Mouse (Mus musculus) hindbrain, embryonic 15.5 days (tissue): ENCODE measurements around the gene Cdc14b. TPM values are rescaled to one million over a fixed set of nuclear protein-coding genes. Genes with fewer than 3 reads are reported as not detected.

Experiments used
- ATAC-seq: fragments of 200-750 bp; cut with Nextera tagmentation; 2 replicates; pipeline ENCODE4 v1.8.0; 2017; ENCODE audit warnings: low read depth, moderate number of reproducible peaks, moderate TSS enrichment; ENCODE audit not compliant: low FRiP score
- H3K27ac ChIP-seq: fragments of 300-500 bp; sonication (generic); replicated peaks from 2 replicates; pipeline ENCODE4 v1.5.1; 2015; ENCODE audit warnings: mild to moderate bottlenecking, inconsistent platforms
- H3K27me3 ChIP-seq: fragments of 300-500 bp; sonication (generic); 2 replicates; pipeline ENCODE4 v1.6.1; 2015; ENCODE audit warnings: control low read depth, inconsistent platforms
- H3K36me3 ChIP-seq: fragments of 300-500 bp; sonication (generic); 2 replicates; pipeline ENCODE4 v1.6.1; 2015; ENCODE audit warnings: control low read depth, inconsistent platforms
- H3K4me1 ChIP-seq: fragments of 300-500 bp; sonication (generic); replicated peaks from 2 replicates; pipeline ENCODE4 v1.6.1; 2015; ENCODE audit warnings: control low read depth, inconsistent platforms
- H3K4me2 ChIP-seq: fragments of 300-500 bp; sonication (generic); 2 replicates; pipeline ENCODE4 v1.6.1; 2015; ENCODE audit warnings: moderate library complexity, mild to moderate bottlenecking, inconsistent platforms
- H3K4me3 ChIP-seq: fragments of 300-500 bp; sonication (generic); 2 replicates; pipeline ENCODE4 v1.5.1; 2015; ENCODE audit warnings: mild to moderate bottlenecking, inconsistent platforms
- H3K9ac ChIP-seq: fragments of 300-500 bp; sonication (generic); 2 replicates; pipeline ENCODE4 v1.6.1; 2015; ENCODE audit warnings: inconsistent platforms
- H3K9me3 ChIP-seq: fragments of 300-500 bp; sonication (generic); 2 replicates; pipeline ENCODE4 v1.6.1; 2016; ENCODE audit warnings: control low read depth, inconsistent platforms
- WGBS: fragments of 180-500 bp; shearing (Covaris S2); methylation state at CpG from one replicate; pipeline ENCODE4 v1.1.7; 2015; 5-methylcytosine and 5-hydroxymethylcytosine counted together
- polyA plus RNA-seq: library from polyadenylated mRNA; unstranded; fragments of >200 nt; fragmentation: Nextera tagmentation; extraction: Ambion mirVana; gene quantifications from 2 replicates; pipeline ENCODE4 v1.2.1, GENCODE M21; 2015

The Cdc14b gene
- polyA plus RNA-seq, 1 experiment from 2014 or later: 3.3 TPM

DNA sequence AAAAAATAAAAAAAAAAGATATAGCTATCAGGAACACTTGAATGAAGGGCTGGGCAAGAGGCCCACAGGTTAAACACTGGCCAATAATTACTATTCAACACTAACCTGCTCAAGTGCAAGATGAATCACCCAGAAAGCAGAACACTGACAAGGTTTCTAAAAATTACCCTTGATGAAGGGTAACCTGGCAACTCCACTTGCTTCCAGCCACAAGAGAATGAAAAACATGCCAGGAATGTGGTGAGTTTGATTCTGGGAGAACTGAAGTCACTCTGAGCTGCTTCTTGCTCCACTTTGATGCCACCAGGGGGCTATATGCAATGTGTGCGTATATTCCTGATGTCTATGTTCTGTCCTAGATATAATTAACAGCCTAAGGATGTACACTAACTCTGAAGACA lies 119.9 kb downstream of the Cdc14b start:
- no peak overlapping the region for H3K27ac ChIP-seq
- H3K4me1 ChIP-seq: peaks cover 16% of the 10 kb centered on the region
- no peak overlapping the region for H3K4me2 ChIP-seq
- H3K9me3 ChIP-seq: no peaks in the 10 kb centered on the region
- H3K36me3 ChIP-seq: no peaks in the 10 kb centered on the region
- 7% methylated on average over 1 of the region's 1 CpGs for WGBS
- H3K4me3 ChIP-seq: no peak overlapping the region
- no peak overlapping the region for H3K9ac ChIP-seq
- no peak for ATAC-seq
- 0 out of 2 replicates have a peak, but pooled peaks cover 3% of the 10 kb centered on the region for H3K27me3 ChIP-seq

DNA sequence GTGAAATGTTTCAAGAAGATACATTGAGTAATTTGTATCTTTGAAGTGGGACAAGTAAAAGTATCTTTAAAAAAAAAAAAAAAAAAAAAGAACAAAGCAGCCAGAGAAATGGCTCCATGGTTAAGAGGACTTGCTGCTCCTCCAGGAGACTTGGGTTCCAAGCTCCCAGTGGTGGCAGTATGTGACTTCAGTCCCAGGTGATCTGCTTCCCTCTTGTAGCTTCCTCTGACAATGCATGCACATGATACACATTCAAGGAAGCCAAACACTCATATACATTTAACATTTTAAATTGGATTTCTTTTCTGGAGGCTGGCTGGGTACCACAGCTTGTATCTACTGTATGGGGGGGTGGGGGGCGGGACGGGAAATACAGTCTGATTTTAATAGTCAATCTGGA lies 120.4 kb downstream of the Cdc14b start:
- Histone ChIP-seq H3K4me2 (no peak overlapping the region), H3K9me3 (no peaks in the 10 kb centered on the region), H3K4me3 (no peak overlapping the region), H3K36me3 (no peaks in the 10 kb centered on the region), H3K4me1 (peaks cover 16% of the 10 kb centered on the region), H3K27me3 (0 out of 2 replicates have a peak, but pooled peaks cover 3% of the 10 kb centered on the region), H3K9ac (no peak overlapping the region), H3K27ac (no peak overlapping the region)
- WGBS: 54% methylated on average over 2 of the region's 2 CpGs
- ATAC-seq: no peak

DNA sequence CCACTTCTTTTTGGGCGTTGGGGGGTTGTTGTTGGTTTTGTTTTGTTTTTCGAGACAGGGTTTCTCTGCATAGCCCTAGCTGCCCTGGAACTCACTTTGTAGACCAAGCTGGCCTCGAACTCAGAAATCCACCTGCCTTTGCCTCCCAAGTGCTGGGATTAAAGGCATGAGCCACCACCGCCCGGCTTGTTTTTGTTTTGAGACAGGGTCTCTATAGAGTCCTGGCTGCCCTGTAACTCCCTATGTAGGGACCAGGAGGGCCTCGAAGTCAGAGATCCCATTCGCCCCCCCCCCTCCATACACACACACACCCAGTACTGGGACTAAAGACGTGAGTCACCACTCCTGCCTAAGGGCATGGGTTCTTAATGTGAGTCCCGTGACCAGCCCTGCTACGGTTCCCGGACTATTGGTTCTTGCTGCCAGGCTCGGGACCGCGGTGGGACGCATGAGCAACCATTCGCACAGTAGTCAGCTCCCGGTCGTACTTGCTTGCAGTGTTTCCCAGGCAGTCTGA lies 121.3 kb downstream of the Cdc14b start:
- Histone ChIP-seq H3K4me3 (peak overlapping the region; percentile 74), H3K9ac (peak overlapping the region; percentile 12), H3K9me3 (no peaks in the 10 kb centered on the region), H3K4me2 (peak overlapping the region; percentile 89), H3K27ac (no peak overlapping the region), H3K4me1 (peaks cover 16% of the 10 kb centered on the region), H3K27me3 (no peaks in the 10 kb centered on the region), H3K36me3 (no peaks in the 10 kb centered on the region)
- WGBS: under 1% methylated on average over 18 of the region's 18 CpGs
- ATAC-seq: peak; percentile 29; the same call in 1 of the 2 replicates

DNA sequence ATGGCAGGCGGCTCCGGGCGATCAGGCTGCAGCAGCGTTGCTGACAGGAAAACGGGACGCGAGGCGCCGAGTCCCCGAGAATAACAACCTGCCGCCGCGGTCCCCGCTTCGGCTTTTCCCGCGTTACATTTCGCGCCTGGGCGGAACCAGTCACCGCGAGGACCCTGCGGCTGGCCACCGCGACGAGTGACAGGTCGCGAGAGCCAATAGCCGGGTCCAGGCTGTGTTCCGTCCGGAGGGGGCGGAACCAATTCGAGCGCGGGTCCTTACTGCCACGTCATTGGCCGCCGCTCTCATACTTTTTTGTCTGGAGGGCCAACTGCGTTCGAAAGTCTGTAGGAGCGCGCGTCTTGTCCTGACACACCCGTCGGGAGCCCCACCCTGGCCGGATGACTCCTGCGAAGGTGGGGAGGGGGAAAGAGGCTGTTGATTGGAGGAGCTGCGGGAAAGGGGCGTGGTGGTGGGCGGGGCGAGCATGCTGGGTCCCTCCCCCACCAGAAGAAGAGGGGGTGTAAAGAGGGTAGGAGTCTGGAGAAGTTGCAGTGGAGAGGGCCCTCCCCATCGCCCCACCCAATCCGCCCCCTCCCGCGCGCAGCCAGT lies 121.9 kb downstream of the Cdc14b start, which contains the start of gene Zfp367:
Gene Zfp367, minus strand, starts transcription at position 120 of the 600 bp plus-strand sequence.
- ATAC-seq: peak; percentile 98
- Histone ChIP-seq H3K4me3 (peak within 1 kb of the TSS; percentile 74), H3K36me3 (no peaks in the 10 kb centered on the region), H3K27ac (peak within 1 kb of the TSS; percentile 65), H3K9me3 (no peaks in the 10 kb centered on the region), H3K27me3 (no peaks in the 10 kb centered on the region), H3K4me1 (peaks cover 16% of the 10 kb centered on the region), H3K4me2 (peak within 1 kb of the TSS; percentile 89), H3K9ac (peak within 1 kb of the TSS; percentile 57)
- WGBS: under 1% methylated on average over 53 of the region's 56 CpGs

DNA sequence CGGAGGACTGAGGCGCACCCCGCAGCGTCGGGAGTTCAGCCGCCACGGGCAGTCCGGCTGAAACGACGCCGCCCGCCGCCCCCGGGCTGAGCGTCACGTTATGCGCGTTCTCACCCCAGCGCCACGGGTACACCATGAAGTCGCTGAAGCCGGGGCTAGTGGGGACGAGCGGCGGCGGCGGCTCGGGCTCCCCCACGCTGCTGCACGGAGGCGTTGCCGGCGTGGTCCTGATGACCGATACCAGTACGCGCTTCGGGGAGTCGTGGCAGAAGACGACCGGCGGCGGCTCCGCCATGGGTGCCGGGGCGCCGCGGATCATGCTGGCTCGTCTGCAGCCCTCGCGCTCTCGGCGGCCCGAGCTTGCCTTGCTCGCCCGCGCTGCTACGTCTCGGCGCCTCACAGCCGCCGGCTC lies 122.4 kb downstream of the Cdc14b start:
- Histone ChIP-seq H3K9me3 (no peaks in the 10 kb centered on the region), H3K9ac (peak overlapping the region; percentile 57), H3K27me3 (no peaks in the 10 kb centered on the region), H3K36me3 (no peaks in the 10 kb centered on the region), H3K27ac (peak overlapping the region; percentile 65), H3K4me2 (peak overlapping the region; percentile 89), H3K4me3 (peak overlapping the region; percentile 74), H3K4me1 (peaks cover 16% of the 10 kb centered on the region)
- peak; percentile 46 for ATAC-seq
- WGBS: under 1% methylated on average over 58 of the region's 61 CpGs

DNA sequence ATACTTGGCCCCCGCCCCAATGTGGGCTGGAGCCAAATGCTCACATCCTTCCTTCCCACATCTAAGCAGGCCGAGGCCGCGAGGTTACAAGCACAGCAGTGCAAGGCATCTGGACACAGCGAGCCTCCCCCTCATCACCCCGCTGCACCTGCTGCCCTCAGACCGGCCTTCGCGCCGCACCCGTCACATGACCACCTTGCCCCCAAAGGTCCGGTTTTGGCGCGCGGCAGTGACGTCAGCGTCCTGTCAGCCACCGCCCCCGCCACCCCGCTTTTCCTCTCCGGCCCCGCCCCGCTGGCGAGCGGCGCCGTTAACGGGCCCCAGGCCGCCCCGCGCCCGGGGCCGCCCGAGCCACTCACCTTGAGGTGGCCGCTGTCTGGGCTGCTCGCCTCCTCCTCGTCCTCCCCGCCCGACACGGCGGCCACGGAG lies 122.8 kb downstream of the Cdc14b start:
- peak; percentile 39 for ATAC-seq
- WGBS: under 1% methylated on average over 30 of the region's 42 CpGs
- peak overlapping the region; percentile 65 for H3K27ac ChIP-seq
- no peaks in the 10 kb centered on the region for H3K9me3 ChIP-seq
- H3K9ac ChIP-seq: peak overlapping the region; percentile 57
- H3K4me1 ChIP-seq: peaks cover 16% of the 10 kb centered on the region
- H3K27me3 ChIP-seq: no peaks in the 10 kb centered on the region
- H3K4me3 ChIP-seq: peak overlapping the region; percentile 74
- H3K4me2 ChIP-seq: peak overlapping the region; percentile 89
- no peaks in the 10 kb centered on the region for H3K36me3 ChIP-seq

DNA sequence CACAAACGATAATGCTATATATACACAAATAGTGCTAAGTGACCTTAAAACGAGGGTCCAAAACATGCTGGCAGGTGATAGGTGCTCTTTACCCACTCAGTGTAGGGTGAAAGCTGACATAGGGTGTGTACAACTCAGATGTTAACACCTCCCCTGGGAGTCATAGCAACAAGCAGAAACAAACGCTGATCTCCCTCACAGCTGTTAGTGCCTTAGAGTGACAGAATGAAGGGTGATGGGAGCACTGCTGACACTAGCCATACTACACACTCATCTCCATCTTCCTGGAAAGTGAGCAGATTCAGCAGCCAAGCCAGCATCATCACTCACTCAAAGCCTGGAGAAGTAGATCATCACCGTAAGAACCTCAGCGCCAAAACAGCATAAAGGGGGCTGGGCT lies 125.0 kb downstream of the Cdc14b start:
- no peak overlapping the region for H3K4me3 ChIP-seq
- H3K36me3 ChIP-seq: no peaks in the 10 kb centered on the region
- H3K4me1 ChIP-seq: peaks cover 16% of the 10 kb centered on the region
- H3K9ac ChIP-seq: no peak overlapping the region
- no peaks in the 10 kb centered on the region for H3K27me3 ChIP-seq
- 69% methylated on average over 5 of the region's 5 CpGs for WGBS
- no peaks in the 10 kb centered on the region for H3K9me3 ChIP-seq
- H3K27ac ChIP-seq: no peak overlapping the region
- ATAC-seq: no peak
- no peak overlapping the region for H3K4me2 ChIP-seq

Other genes starting within 250 kb of the Cdc14b start
- gene Hsd17b3, start 186.1 kb downstream of the Cdc14b start, polyA plus RNA-seq: not detected in 2 replicates
- gene Slc35d2, start 145.9 kb downstream of the Cdc14b start, polyA plus RNA-seq: 1.2 and 2.1 TPM in 2 replicates
- gene Zfp367, start 122.1 kb downstream of the Cdc14b start, polyA plus RNA-seq: 6.4 and 7.7 TPM in 2 replicates
- 47.7 and 48.0 TPM in 2 replicates for gene Habp4, start 113.5 kb downstream of the Cdc14b start, polyA plus RNA-seq
- gene Aaed1, start 37.4 kb upstream of the Cdc14b start, polyA plus RNA-seq: 13.4 and 13.7 TPM in 2 replicates
- 152 and 162 TPM in 2 replicates for gene Ctsl, start 95.6 kb upstream of the Cdc14b start, polyA plus RNA-seq
- gene Cdk20, start 157.0 kb upstream of the Cdc14b start, polyA plus RNA-seq: 22.4 and 28.1 TPM in 2 replicates
- gene Fam240b, start 222.5 kb upstream of the Cdc14b start, polyA plus RNA-seq: not detected in 2 replicates